Comparison of ENCODE assay signal across 8 mouse cellular contexts in genomic region chr11:57802511-57802870, GRCm38 (mm10). TPM values are rescaled to one million over a fixed set of nuclear protein-coding genes. Genes with fewer than 3 reads are reported as not detected.
DNase-seq lines count a peak whose midpoint lies in the region; ATAC-seq lines count a peak whose summit lies in the region.

No protein-coding gene starts in this region.

- intact Hi-C loops in left cerebral cortex, postnatal 4 days (cut with DNase I): no loop called here

- H3K4me2 ChIP-seq in embryonic facial prominence, embryonic 12.5 days (replicated peaks): peak overlapping the region; percentile 93
- peak overlapping the region; percentile 97 for H3K4me2 ChIP-seq in intestine, embryonic 15.5 days (replicated peaks)
- H3K4me2 ChIP-seq in midbrain, embryonic 13.5 days (replicated peaks): peak overlapping the region; percentile 98

- peak; percentile 21 for DNase-seq in left cerebral cortex, postnatal 4 days
- no peak for DNase-seq in left cerebral cortex, adult 18-20 months (ENCODE audit: low spot score in 2 of 2)
- DNase-seq in T-cell, adult 2 months (ENCODE audit: low spot score): peak; percentile 15
- DNase-seq in frontal cortex, postnatal 25 days (ENCODE audit: low spot score in 2 of 2): no peak
- no peak for DNase-seq in layer of hippocampus, adult 8-10 months (ENCODE audit: low spot score in 2 of 2)

- H3K36me3 ChIP-seq in embryonic facial prominence, embryonic 12.5 days: peaks cover 9% of the 10 kb centered on the region; the same call in 1 of the 2 replicates
- H3K36me3 ChIP-seq in intestine, embryonic 15.5 days: no peaks in the 10 kb centered on the region
- H3K36me3 ChIP-seq in midbrain, embryonic 13.5 days: peaks cover 13% of the 10 kb centered on the region

- H3K9me3 ChIP-seq in embryonic facial prominence, embryonic 12.5 days: no peaks in the 10 kb centered on the region
- no peaks in the 10 kb centered on the region for H3K9me3 ChIP-seq in intestine, embryonic 15.5 days
- no peaks in the 10 kb centered on the region for H3K9me3 ChIP-seq in midbrain, embryonic 13.5 days

- no peak for ATAC-seq in embryonic facial prominence, embryonic 12.5 days (ENCODE audit: insufficient number of reproducible peaks, insufficient read depth, low FRiP score, low TSS enrichment)
- no peak for ATAC-seq in intestine, embryonic 15.5 days
- no peak for ATAC-seq in midbrain, embryonic 13.5 days

- peak overlapping the region; percentile 90 for H3K9ac ChIP-seq in embryonic facial prominence, embryonic 12.5 days
- H3K9ac ChIP-seq in intestine, embryonic 15.5 days: peak overlapping the region; percentile 96
- H3K9ac ChIP-seq in midbrain, embryonic 13.5 days (replicated peaks): peak overlapping the region; percentile 92

- no peaks in the 10 kb centered on the region for H3K27me3 ChIP-seq in embryonic facial prominence, embryonic 12.5 days
- no peaks in the 10 kb centered on the region for H3K27me3 ChIP-seq in intestine, embryonic 15.5 days (replicated peaks)
- no peaks in the 10 kb centered on the region for H3K27me3 ChIP-seq in midbrain, embryonic 13.5 days

- 2% methylated on average over 18 of the region's 18 CpGs for WGBS in embryonic facial prominence, embryonic 12.5 days
- 1% methylated on average over 18 of the region's 18 CpGs for WGBS in intestine, embryonic 15.5 days
- under 1% methylated on average over 18 of the region's 18 CpGs for WGBS in midbrain, embryonic 13.5 days

- peaks cover 28% of the 10 kb centered on the region for H3K4me1 ChIP-seq in embryonic facial prominence, embryonic 12.5 days
- peaks cover 16% of the 10 kb centered on the region; the same call in 1 of the 2 replicates for H3K4me1 ChIP-seq in intestine, embryonic 15.5 days (replicated peaks)
- H3K4me1 ChIP-seq in midbrain, embryonic 13.5 days (replicated peaks): peaks cover 48% of the 10 kb centered on the region

- H3K27ac ChIP-seq in embryonic facial prominence, embryonic 12.5 days: no peak overlapping the region
- H3K27ac ChIP-seq in intestine, embryonic 15.5 days: peak overlapping the region; percentile 78
- no peak overlapping the region for H3K27ac ChIP-seq in midbrain, embryonic 13.5 days

- H3K4me3 ChIP-seq in embryonic facial prominence, embryonic 12.5 days: peak overlapping the region; percentile 85
- peak overlapping the region; percentile 99 for H3K4me3 ChIP-seq in intestine, embryonic 15.5 days (replicated peaks)
- H3K4me3 ChIP-seq in midbrain, embryonic 13.5 days (replicated peaks): peak overlapping the region; percentile 94

RNA-seq across cellular contexts. Expression of gene Sap30l, which starts 1.1 kb away (rescaled TPM):
- total RNA-seq in left cerebral cortex, postnatal 4 days (2021): 10 to 100 TPM; 32.0 to 35.3 TPM
- total RNA-seq in left cerebral cortex, adult 18-20 months (2021): 10 to 100 TPM; 53.2 to 57.0 TPM
- 22.8 and 24.0 TPM in 2 replicates for polyA plus RNA-seq in embryonic facial prominence, embryonic 12.5 days (2016; fragmentation: Nextera tagmentation; extraction: Ambion mirVana)
- 11.2 and 12.0 TPM in 2 replicates for polyA plus RNA-seq in intestine, embryonic 15.5 days (2015; fragmentation: Nextera tagmentation; extraction: Ambion mirVana)
- 8.9 and 9.8 TPM in 2 replicates for polyA plus RNA-seq in midbrain, embryonic 13.5 days (2015; fragmentation: Nextera tagmentation; extraction: Ambion mirVana)
- total RNA-seq in layer of hippocampus, adult 8-10 months (2022): 10 to 100 TPM; 46.8 to 53.4 (median 48.9) TPM

RNA-seq across cellular contexts. Expression of gene Hand1, which starts 30.1 kb away (rescaled TPM):
- not detected for total RNA-seq in left cerebral cortex, postnatal 4 days (2021)
- total RNA-seq in left cerebral cortex, adult 18-20 months (2021): not detected
- 1.9 and 5.4 TPM in 2 replicates for polyA plus RNA-seq in embryonic facial prominence, embryonic 12.5 days (2016; fragmentation: Nextera tagmentation; extraction: Ambion mirVana)
- 25.9 and 27.5 TPM in 2 replicates for polyA plus RNA-seq in intestine, embryonic 15.5 days (2015; fragmentation: Nextera tagmentation; extraction: Ambion mirVana)
- not detected in 2 replicates for polyA plus RNA-seq in midbrain, embryonic 13.5 days (2015; fragmentation: Nextera tagmentation; extraction: Ambion mirVana)
- not detected for total RNA-seq in layer of hippocampus, adult 8-10 months (2022)

Comparison
In these comparisons a context has a peak if more than half of its experiments do, and no peak if none do; other contexts are left out.
1. DNase-seq: peak in left cerebral cortex, postnatal 4 days (single experiment) and T-cell, adult 2 months (single experiment); none in left cerebral cortex, adult 18-20 months (0 of 2), frontal cortex, postnatal 25 days (0 of 2) and layer of hippocampus, adult 8-10 months (0 of 2).
2. Peak in every context shown above with its lines, with median percentiles within 50 percentile points of each other: H3K4me2 ChIP-seq, H3K4me3 ChIP-seq and H3K9ac ChIP-seq.